Comparison of ENCODE assay signal across 8 mouse cellular contexts in genomic region chr2:120731167-120731862, GRCm38 (mm10).
DNase-seq lines count a peak whose midpoint lies in the region; ATAC-seq and TF ChIP-seq lines count a peak whose summit lies in the region.

No protein-coding gene starts in this region.

- H3K27ac ChIP-seq in embryonic facial prominence, embryonic 13.5 days, result peak overlapping the region; percentile 94
- peak overlapping the region; percentile 89 for H3K27ac ChIP-seq in limb, embryonic 14.5 days (replicated peaks; ENCODE audit: low read depth, low read length)
- H3K27ac ChIP-seq in midbrain, postnatal 0 days (ENCODE audit: low read depth, low read length), result peak overlapping the region; percentile 82

- peak overlapping the region; percentile 95 for H3K9ac ChIP-seq in embryonic facial prominence, embryonic 13.5 days
- H3K9ac ChIP-seq in limb, embryonic 14.5 days (ENCODE audit: low read depth, low read length, severe bottlenecking), result peak overlapping the region; percentile 86
- H3K9ac ChIP-seq in midbrain, postnatal 0 days (replicated peaks; ENCODE audit: low read length, poor library complexity, severe bottlenecking), result peak overlapping the region; percentile 89

- no peaks in the 10 kb centered on the region for H3K27me3 ChIP-seq in embryonic facial prominence, embryonic 13.5 days
- H3K27me3 ChIP-seq in limb, embryonic 14.5 days (ENCODE audit: control insufficient read depth, insufficient read depth, low read length), result no peaks in the 10 kb centered on the region
- no peaks in the 10 kb centered on the region for H3K27me3 ChIP-seq in midbrain, postnatal 0 days (ENCODE audit: insufficient read depth, low read length)

- H3K36me3 ChIP-seq in embryonic facial prominence, embryonic 13.5 days, result peaks cover 23% of the 10 kb centered on the region
- peaks cover 28% of the 10 kb centered on the region for H3K36me3 ChIP-seq in limb, embryonic 14.5 days (ENCODE audit: control insufficient read depth, insufficient read depth, low read length)
- peaks cover 17% of the 10 kb centered on the region; the same call in 1 of the 2 replicates for H3K36me3 ChIP-seq in midbrain, postnatal 0 days (ENCODE audit: insufficient read depth, low read length)

- no peaks in the 10 kb centered on the region for H3K9me3 ChIP-seq in embryonic facial prominence, embryonic 13.5 days
- no peaks in the 10 kb centered on the region for H3K9me3 ChIP-seq in limb, embryonic 14.5 days (ENCODE audit: control insufficient read depth, low read length)
- H3K9me3 ChIP-seq in midbrain, postnatal 0 days (ENCODE audit: low read length), result no peaks in the 10 kb centered on the region

- peak overlapping the region; percentile 97 for H3K4me2 ChIP-seq in embryonic facial prominence, embryonic 13.5 days
- H3K4me2 ChIP-seq in limb, embryonic 14.5 days (replicated peaks; ENCODE audit: low read depth, low read length, severe bottlenecking), result peak overlapping the region; percentile 96
- H3K4me2 ChIP-seq in midbrain, postnatal 0 days (ENCODE audit: low read depth, low read length, poor library complexity, severe bottlenecking), result peak overlapping the region; percentile 71

- peak overlapping the region; percentile 98 for H3K4me3 ChIP-seq in embryonic facial prominence, embryonic 13.5 days
- peak overlapping the region; percentile 89 for H3K4me3 ChIP-seq in limb, embryonic 14.5 days (replicated peaks; ENCODE audit: low read length)
- peak overlapping the region; percentile 96 for H3K4me3 ChIP-seq in midbrain, postnatal 0 days (ENCODE audit: low read depth, low read length)

- WGBS in embryonic facial prominence, embryonic 13.5 days, result 1% methylated on average over 61 of the region's 61 CpGs
- 0% methylated on average over 44 of the region's 61 CpGs for WGBS in limb, embryonic 14.5 days
- under 1% methylated on average over 52 of the region's 61 CpGs for WGBS in midbrain, postnatal 0 days

- peak; percentile 97 for ATAC-seq in embryonic facial prominence, embryonic 13.5 days (ENCODE audit: insufficient number of reproducible peaks, insufficient read depth, low FRiP score, low TSS enrichment, low read depth)
- ATAC-seq in limb, embryonic 14.5 days (ENCODE audit: low FRiP score, low read depth), result peak; percentile 98
- ATAC-seq in midbrain, postnatal 0 days (ENCODE audit: low FRiP score), result peak; percentile 96

- peak; percentile 84; the same call in 1 of the 2 replicates for TF ChIP-seq POLR2A in limb, embryonic 14.5 days (IDR thresholded peaks at IDR 0.05; ENCODE audit: borderline replicate concordance, extremely low read depth, insufficient read depth, insufficient read length)

- peak; percentile 36 for TF ChIP-seq CTCF in midbrain, postnatal 0 days (IDR thresholded peaks at IDR 0.05)

- peak; percentile 97 for DNase-seq in 3134 (ENCODE audit: extremely low read depth, insufficient read length, low spot score)
- peak; percentile 97 to 98 for DNase-seq in adrenal gland, postnatal 36 days
- DNase-seq in heart, adult 8-10 months (ENCODE audit: low spot score), result peak; percentile 91
- peak; percentile 93 for DNase-seq in kidney, adult 9 months
- DNase-seq in limb, embryonic 14.5 days (ENCODE audit: low spot score), result peak; percentile 93
- DNase-seq in midbrain, postnatal 0 days (ENCODE audit: low spot score), result peak; percentile 94
- peak; percentile 92 for DNase-seq in spleen, postnatal 14 days (ENCODE audit: low spot score in 2 of 2)

- H3K4me1 ChIP-seq in embryonic facial prominence, embryonic 13.5 days, result peaks cover 34% of the 10 kb centered on the region
- peaks cover 27% of the 10 kb centered on the region for H3K4me1 ChIP-seq in limb, embryonic 14.5 days (ENCODE audit: control insufficient read depth, insufficient read depth, low read length)
- H3K4me1 ChIP-seq in midbrain, postnatal 0 days (ENCODE audit: insufficient read depth, low read length), result peaks cover 12% of the 10 kb centered on the region; the same call in 1 of the 2 replicates

Comparison
In these comparisons a context has a peak if more than half of its experiments do, and no peak if none do; other contexts are left out.
1. Peak in every context shown above with its lines: DNase-seq, ATAC-seq, H3K4me3 ChIP-seq and H3K27ac ChIP-seq.